Mouse (Mus musculus) frontal cortex, postnatal 14 days (tissue): ENCODE results near the gene Mast3.

Experiments used
- DNase-seq, 2 experiments: peaks; one replicate each; pipeline ENCODE4 v3.0.0; 2022; ENCODE audit warnings: low spot score in 2 of 2

Gene Mast3

GRCm38 (mm10) chr8:70776496-70777444 lies 28.1 kb downstream of the Mast3 start, which contains the start of gene Pik3r2:
Gene Pik3r2, minus strand, starts transcription at chr8:70776713.
- DNase-seq, result peak; percentile 98

- DNase-seq, result no peak
These were observed 28.9 kb downstream of the Mast3 start for GRCm38 (mm10) chr8:70775851-70776495.

- DNase-seq, result no peak
These were observed 29.6 kb downstream of the Mast3 start for GRCm38 (mm10) chr8:70775227-70775626.

GRCm38 (mm10) chr8:70774740-70775139 lies 30.1 kb downstream of the Mast3 start:
- DNase-seq, result no peak

- DNase-seq, result peak in 1 of 2 experiments; percentile 58
These were observed 31.0 kb downstream of the Mast3 start for GRCm38 (mm10) chr8:70773833-70774232.

GRCm38 (mm10) chr8:70773410-70773809 lies 31.4 kb downstream of the Mast3 start:
- no peak for DNase-seq

- DNase-seq, result no peak
These were observed 32.0 kb downstream of the Mast3 start for GRCm38 (mm10) chr8:70772890-70773289.

- DNase-seq, result no peak
These were observed 32.8 kb downstream of the Mast3 start for GRCm38 (mm10) chr8:70772075-70772474.

- no peak for DNase-seq
These were observed 33.6 kb downstream of the Mast3 start for GRCm38 (mm10) chr8:70771217-70771616.

- no peak for DNase-seq
These were observed 34.1 kb downstream of the Mast3 start for GRCm38 (mm10) chr8:70770748-70771147.

GRCm38 (mm10) chr8:70769858-70770257 lies 35.0 kb downstream of the Mast3 start:
- DNase-seq, result no peak

- DNase-seq, result peak; percentile 90 to 94
These were observed 35.5 kb downstream of the Mast3 start for GRCm38 (mm10) chr8:70769359-70769758.

- DNase-seq, result no peak
These were observed 35.9 kb downstream of the Mast3 start for GRCm38 (mm10) chr8:70768956-70769355.

- no peak for DNase-seq
These were observed 36.5 kb downstream of the Mast3 start for GRCm38 (mm10) chr8:70768231-70768776.

- DNase-seq, result no peak
These were observed 37.4 kb downstream of the Mast3 start for GRCm38 (mm10) chr8:70767503-70767902.

GRCm38 (mm10) chr8:70766571-70767440 lies 38.0 kb downstream of the Mast3 start:
- DNase-seq, result no peak

- DNase-seq, result no peak
These were observed 38.9 kb downstream of the Mast3 start for GRCm38 (mm10) chr8:70765838-70766570.

- no peak for DNase-seq
These were observed 39.5 kb downstream of the Mast3 start for GRCm38 (mm10) chr8:70765329-70765728.

GRCm38 (mm10) chr8:70764676-70765075 lies 40.2 kb downstream of the Mast3 start:
- no peak for DNase-seq

GRCm38 (mm10) chr8:70764026-70764425 lies 40.8 kb downstream of the Mast3 start:
- no peak for DNase-seq

GRCm38 (mm10) chr8:70763354-70763753 lies 41.5 kb downstream of the Mast3 start:
- peak in 1 of 2 experiments; percentile 55 for DNase-seq
